Comparison of ENCODE assay signal across 8 mouse cellular contexts in the genomic region with DNA sequence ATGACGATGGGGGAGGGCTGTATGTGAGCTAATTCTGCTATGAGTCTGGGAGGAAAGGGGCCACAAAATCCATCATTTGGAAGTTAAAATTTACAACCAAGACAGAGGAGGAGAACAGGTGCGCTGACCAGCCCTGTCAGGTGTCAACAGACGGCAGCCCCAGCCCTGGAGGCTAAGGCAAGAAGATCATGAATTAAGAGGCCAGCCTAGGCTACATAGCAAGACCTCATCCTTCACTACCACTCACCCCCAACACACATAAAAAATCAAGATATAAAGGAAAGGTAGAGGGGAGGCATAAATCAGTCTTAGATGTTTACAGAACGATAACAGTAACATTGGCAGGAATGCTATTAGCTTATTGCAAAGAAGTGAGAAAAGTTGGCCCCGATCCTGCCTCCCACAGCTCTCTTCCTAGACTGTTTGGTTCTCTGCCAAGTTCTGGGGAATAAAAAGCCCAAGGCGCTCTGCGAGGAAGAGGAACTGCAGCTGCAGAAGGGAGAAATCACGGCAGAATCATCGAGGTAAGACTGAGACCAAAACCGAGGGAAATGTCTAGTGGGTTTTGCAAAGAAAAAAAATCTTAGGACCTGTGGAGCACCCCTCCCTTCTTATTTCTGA. TPM values are rescaled to one million over a fixed set of nuclear protein-coding genes. Genes with fewer than 3 reads are reported as not detected.
DNase-seq lines count a peak whose midpoint lies in the region; ATAC-seq lines count a peak whose summit lies in the region.

A gene (plus strand): TSS at position 477 of the 621 bp plus-strand sequence.

- 0 out of 2 replicates have a peak, but pooled peaks have one; percentile 32 for ATAC-seq in embryonic facial prominence, embryonic 13.5 days (ENCODE audit: insufficient number of reproducible peaks, insufficient read depth, low FRiP score, low TSS enrichment, low read depth)
- no peak for ATAC-seq in monocyte, adult 5-6 weeks (replicated peaks; ENCODE audit: insufficient number of reproducible peaks, low FRiP score, low TSS enrichment, poor library complexity, severe bottlenecking)

- H3K4me1 ChIP-seq in embryonic facial prominence, embryonic 13.5 days, result peaks cover 22% of the 10 kb centered on the region
- H3K4me1 ChIP-seq in embryonic facial prominence, embryonic 10.5 days, result peaks cover 7% of the 10 kb centered on the region

- H3K36me3 ChIP-seq in embryonic facial prominence, embryonic 13.5 days, result no peaks in the 10 kb centered on the region
- H3K36me3 ChIP-seq in embryonic facial prominence, embryonic 10.5 days (replicated peaks), result no peaks in the 10 kb centered on the region

- DNase-seq in embryonic facial prominence, embryonic 10.5 days (ENCODE audit: low spot score), result no peak
- peak; percentile 48 to 65 for DNase-seq in adrenal gland, postnatal 36 days
- DNase-seq in gastrocnemius, postnatal 14 days, result peak; percentile 52
- peak; percentile 67 to 74 for DNase-seq in kidney, adult 8-10 months
- peak; percentile 60 to 72 for DNase-seq in left cerebral cortex, postnatal 25 days (ENCODE audit: low spot score in 2 of 2)
- DNase-seq in right cerebral cortex, postnatal 10 days (ENCODE audit: low spot score in 2 of 2), result peak; percentile 81

- no peak within 1 kb of the TSS for H3K4me3 ChIP-seq in embryonic facial prominence, embryonic 13.5 days
- no peak within 1 kb of the TSS for H3K4me3 ChIP-seq in embryonic facial prominence, embryonic 10.5 days

- H3K4me2 ChIP-seq in embryonic facial prominence, embryonic 13.5 days, result peak within 1 kb of the TSS; percentile 18; the same call in 1 of the 2 replicates

- intact Hi-C loops in gastrocnemius, postnatal 14 days (cut with DNase I; ENCODE audit: low total_unique reads), result no loop called here
- intact Hi-C loops in left cerebral cortex, postnatal 25 days (cut with DNase I), result no loop called here

- no peak within 1 kb of the TSS for H3K9ac ChIP-seq in embryonic facial prominence, embryonic 13.5 days

- WGBS in embryonic facial prominence, embryonic 13.5 days, result 39% methylated on average over 10 of the region's 10 CpGs
- 84% methylated on average over 10 of the region's 10 CpGs for WGBS in embryonic facial prominence, embryonic 10.5 days

- H3K27ac ChIP-seq in embryonic facial prominence, embryonic 13.5 days, result no peak within 1 kb of the TSS
- H3K27ac ChIP-seq in embryonic facial prominence, embryonic 10.5 days (replicated peaks), result no peak within 1 kb of the TSS

- no peaks in the 10 kb centered on the region for H3K27me3 ChIP-seq in embryonic facial prominence, embryonic 13.5 days
- H3K27me3 ChIP-seq in embryonic facial prominence, embryonic 10.5 days (replicated peaks; ENCODE audit: low read depth, poor library complexity, severe bottlenecking), result no peaks in the 10 kb centered on the region

- H3K9me3 ChIP-seq in embryonic facial prominence, embryonic 13.5 days, result no peaks in the 10 kb centered on the region
- no peaks in the 10 kb centered on the region for H3K9me3 ChIP-seq in embryonic facial prominence, embryonic 10.5 days

RNA-seq across cellular contexts. Expression of the gene that starts here (rescaled TPM):
- polyA plus RNA-seq in embryonic facial prominence, embryonic 13.5 days (2015; fragmentation: Nextera tagmentation; extraction: Ambion mirVana), result 2.0 and 2.1 TPM in 2 replicates
- 0.27 and 0.52 TPM in 2 replicates for polyA plus RNA-seq in embryonic facial prominence, embryonic 10.5 days (2016; fragmentation: Nextera tagmentation; extraction: Ambion mirVana)
- 10 to 100 TPM; 16.0 to 19.8 TPM for total RNA-seq in adrenal gland, postnatal 36 days (2021)
- 1 to 10 TPM; 5.1 to 6.9 TPM for total RNA-seq in gastrocnemius, postnatal 14 days (2021)
- 10 to 100 TPM; 21.9 to 25.1 TPM for total RNA-seq in left cerebral cortex, postnatal 25 days (2021)
- not detected in 3 replicates for total RNA-seq in monocyte, adult 5-6 weeks (2017)
